Mouse (Mus musculus): ENCODE data around the gene Pde4c. TPM values are rescaled to one million over a fixed set of nuclear protein-coding genes. Genes with fewer than 3 reads are reported as not detected.

The Pde4c gene
- polyA plus RNA-seq, 1 experiment from 2014 or later: 0.25 TPM

DNA sequence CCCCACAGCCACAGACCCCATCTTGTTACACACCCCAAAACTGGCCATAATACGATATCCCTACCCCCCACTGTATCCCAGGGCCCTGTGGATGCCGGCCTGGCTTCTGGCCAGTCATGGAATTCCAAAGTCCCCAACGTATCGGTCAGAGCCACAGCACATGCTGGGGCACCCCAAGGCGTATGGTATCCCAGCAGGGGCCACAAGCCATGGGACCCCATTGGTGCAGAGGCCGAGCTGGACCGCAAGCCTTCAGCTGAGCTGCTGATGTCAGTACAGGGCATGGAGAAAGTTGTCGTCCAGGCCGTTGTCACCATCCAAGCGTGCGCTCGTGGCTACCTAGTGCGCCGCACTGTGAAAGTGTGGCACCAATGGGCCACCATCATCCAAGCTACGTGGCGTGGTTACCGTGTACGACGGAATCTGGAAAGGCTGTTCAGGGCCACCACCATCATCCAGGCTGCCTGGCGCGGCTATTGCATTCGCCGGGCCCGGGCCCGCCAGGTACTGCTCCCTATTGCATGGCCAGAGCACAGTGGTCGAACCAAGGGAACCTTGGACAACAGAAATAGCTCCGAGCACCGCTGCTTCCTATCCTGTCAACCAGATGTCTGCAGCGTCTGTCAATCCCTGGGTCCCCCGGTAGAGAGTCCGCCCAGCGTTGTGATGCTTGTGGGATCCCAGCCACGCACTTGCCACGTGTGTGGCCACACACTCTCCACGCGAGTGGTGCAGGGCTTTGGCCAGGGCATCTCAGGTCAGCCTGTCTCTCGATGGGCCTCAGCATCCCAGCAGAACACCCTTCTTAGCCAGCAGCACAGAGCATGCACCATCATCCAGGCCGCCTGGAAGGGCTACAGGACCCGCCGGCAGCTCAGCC lies 6.8 kb upstream of the Pde4c start:
- Histone ChIP-seq H3K9me3 (replicated peaks) (no peaks in the 10 kb centered on the region), H3K4me1 (peaks cover 11% of the 10 kb centered on the region), H3K36me3 (no peaks in the 10 kb centered on the region), H3K4me3 (no peak overlapping the region), H3K27ac (no peak overlapping the region), H3K27me3 (ENCODE audit: low read depth, poor library complexity, severe bottlenecking) (peaks cover 5% of the 10 kb centered on the region; the same call in 1 of the 2 replicates)
- WGBS: 86% methylated on average over 40 of the region's 40 CpGs
- DNase-seq (ENCODE audit: low spot score): no peak

DNA sequence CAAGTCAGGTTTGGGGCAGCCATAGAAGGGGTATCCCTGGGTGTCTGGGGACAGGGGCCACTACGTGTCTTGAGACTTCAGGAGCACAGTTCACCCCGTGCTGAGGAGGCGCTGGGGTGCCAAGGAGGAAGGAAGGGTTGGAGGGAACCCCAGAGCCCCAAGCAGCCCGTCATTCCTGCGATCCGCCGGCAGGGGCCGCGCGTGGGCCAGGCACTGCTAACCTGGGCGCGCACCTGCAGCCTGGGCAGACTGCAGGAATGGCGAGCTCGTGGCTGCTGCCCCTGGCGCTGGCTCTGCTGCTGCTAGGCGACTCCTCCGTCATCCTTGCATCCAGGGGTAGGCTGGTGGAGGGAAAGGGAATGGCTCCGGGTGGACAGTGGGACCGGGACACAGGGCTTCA lies 5.2 kb upstream of the Pde4c start, which contains the start of gene Gm3336:
Gene Gm3336 (plus strand): TSS at position 247 of the 400 bp plus-strand sequence.
- Histone ChIP-seq H3K36me3 (no peaks in the 10 kb centered on the region), H3K27me3 (ENCODE audit: low read depth, poor library complexity, severe bottlenecking) (peaks cover 5% of the 10 kb centered on the region; the same call in 1 of the 2 replicates), H3K4me3 (no peak within 1 kb of the TSS), H3K9me3 (replicated peaks) (no peaks in the 10 kb centered on the region), H3K4me1 (peaks cover 11% of the 10 kb centered on the region), H3K27ac (no peak within 1 kb of the TSS)
- WGBS: 5% methylated on average over 19 of the region's 19 CpGs
- DNase-seq (ENCODE audit: low spot score): peak; percentile 73

GRCm38 (mm10) chr8:70719796-70720270 lies 3.7 kb upstream of the Pde4c start:
- no peak for DNase-seq (ENCODE audit: low spot score)
- Histone ChIP-seq H3K27me3 (ENCODE audit: low read depth, poor library complexity, severe bottlenecking) (peaks cover 5% of the 10 kb centered on the region; the same call in 1 of the 2 replicates), H3K4me1 (peaks cover 13% of the 10 kb centered on the region), H3K9me3 (replicated peaks) (no peaks in the 10 kb centered on the region), H3K4me3 (no peak overlapping the region), H3K36me3 (no peaks in the 10 kb centered on the region), H3K27ac (no peak overlapping the region)
- WGBS: 67% methylated on average over 9 of the region's 9 CpGs

DNA sequence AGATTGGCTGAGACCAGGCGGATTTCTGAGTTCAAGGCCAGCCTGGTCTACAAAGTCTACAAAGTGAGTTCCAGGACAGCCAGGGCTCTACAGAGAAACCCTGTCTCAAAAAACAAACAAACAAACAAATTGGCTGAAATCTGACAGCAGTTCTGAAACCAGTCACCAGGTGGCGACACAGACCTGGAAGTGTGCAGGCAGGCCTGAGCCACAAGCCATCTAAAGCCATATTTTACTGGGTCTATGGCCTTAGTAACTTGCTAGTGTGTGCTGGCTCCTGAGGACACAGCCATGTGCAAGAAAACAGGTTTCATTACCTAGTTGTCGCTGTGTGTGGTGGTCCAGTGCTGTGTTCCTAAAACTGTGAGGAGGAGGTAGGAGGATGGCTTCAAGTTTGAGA lies 2.8 kb upstream of the Pde4c start:
- 5% methylated on average over 3 of the region's 3 CpGs for WGBS
- DNase-seq (ENCODE audit: low spot score): peak; percentile 89
- peaks cover 6% of the 10 kb centered on the region; the same call in 1 of the 2 replicates for H3K27me3 ChIP-seq (ENCODE audit: low read depth, poor library complexity, severe bottlenecking)

GRCm38 (mm10) chr8:70721601-70722000 lies 1.9 kb upstream of the Pde4c start:
- peaks cover 14% of the 10 kb centered on the region for H3K27me3 ChIP-seq (ENCODE audit: low read depth, poor library complexity, severe bottlenecking)
- H3K36me3 ChIP-seq: no peaks in the 10 kb centered on the region
- peaks cover 13% of the 10 kb centered on the region for H3K4me1 ChIP-seq
- H3K27ac ChIP-seq: no peak overlapping the region
- no peak for DNase-seq (ENCODE audit: low spot score)
- no peaks in the 10 kb centered on the region for H3K9me3 ChIP-seq (replicated peaks)
- no peak overlapping the region for H3K4me3 ChIP-seq
- WGBS: 83% methylated on average over 8 of the region's 8 CpGs

More for the DNA sequence above, 2.8 kb upstream of the Pde4c start:
- H3K36me3 ChIP-seq: no peaks in the 10 kb centered on the region
- no peak overlapping the region for H3K4me3 ChIP-seq
- H3K9me3 ChIP-seq (replicated peaks): no peaks in the 10 kb centered on the region
- H3K4me1 ChIP-seq: peaks cover 13% of the 10 kb centered on the region
- H3K27ac ChIP-seq: no peak overlapping the region

GRCm38 (mm10) chr8:70724216-70724615 lies 696 bp downstream of the Pde4c start:
- Histone ChIP-seq H3K27me3 (ENCODE audit: low read depth, poor library complexity, severe bottlenecking) (peaks cover 33% of the 10 kb centered on the region), H3K27ac (no peak overlapping the region), H3K4me1 (0 out of 2 replicates have a peak, but pooled peaks cover 9% of the 10 kb centered on the region), H3K36me3 (no peaks in the 10 kb centered on the region), H3K9me3 (replicated peaks) (no peaks in the 10 kb centered on the region), H3K4me3 (no peak overlapping the region)
- no peak for DNase-seq (ENCODE audit: low spot score)
- WGBS: 77% methylated on average over 12 of the region's 12 CpGs

DNA sequence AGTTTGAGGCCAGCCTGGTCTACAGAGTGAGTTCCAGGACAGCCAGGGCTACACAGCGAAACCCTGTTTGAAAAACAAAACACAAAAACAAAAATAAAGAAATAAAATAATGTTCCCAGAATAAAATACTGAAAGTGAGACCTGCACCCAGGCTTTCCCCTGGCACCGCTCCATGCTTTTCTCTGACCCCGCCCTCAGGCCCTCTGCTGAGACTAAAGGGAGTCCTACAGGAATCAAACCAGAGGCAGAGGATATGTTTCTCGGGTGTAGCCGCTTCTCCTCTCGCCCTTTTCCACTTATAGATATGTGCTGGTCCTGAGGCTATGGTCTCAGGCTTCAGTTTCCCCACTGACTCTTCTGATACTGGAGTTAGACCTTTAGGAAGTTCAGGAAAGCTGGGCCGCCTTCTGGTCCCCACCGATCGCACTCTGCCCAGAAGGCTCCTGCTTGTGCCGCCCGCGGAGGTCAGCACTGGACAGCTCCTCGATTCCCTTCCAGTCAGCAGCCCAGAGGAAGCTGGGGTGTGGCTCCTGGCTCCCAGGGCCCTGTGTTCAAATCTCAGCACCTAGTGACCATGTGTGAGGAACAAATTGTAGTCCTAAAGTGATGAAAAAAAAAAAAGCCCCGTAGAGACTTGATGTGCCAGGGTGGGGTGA lies 2.4 kb downstream of the Pde4c start:
- no peak overlapping the region for H3K27ac ChIP-seq
- peak; percentile 76 for DNase-seq (ENCODE audit: low spot score)
- H3K27me3 ChIP-seq (ENCODE audit: low read depth, poor library complexity, severe bottlenecking): peaks cover 50% of the 10 kb centered on the region
- H3K4me3 ChIP-seq: no peak overlapping the region
- no peaks in the 10 kb centered on the region for H3K9me3 ChIP-seq (replicated peaks)
- no peaks in the 10 kb centered on the region for H3K36me3 ChIP-seq
- 26% methylated on average over 14 of the region's 14 CpGs for WGBS
- H3K4me1 ChIP-seq: peaks cover 18% of the 10 kb centered on the region

- H3K27me3 ChIP-seq (ENCODE audit: low read depth, poor library complexity, severe bottlenecking): peaks cover 59% of the 10 kb centered on the region
- H3K4me3 ChIP-seq: no peak overlapping the region
- H3K36me3 ChIP-seq: no peaks in the 10 kb centered on the region
- DNase-seq (ENCODE audit: low spot score): no peak
- no peaks in the 10 kb centered on the region for H3K9me3 ChIP-seq (replicated peaks)
- no peak overlapping the region for H3K27ac ChIP-seq
- peaks cover 16% of the 10 kb centered on the region for H3K4me1 ChIP-seq
- WGBS: 55% methylated on average over 11 of the region's 11 CpGs
Measured at GRCm38 (mm10) chr8:70726721-70727120, 3.2 kb downstream of the Pde4c start.

DNA sequence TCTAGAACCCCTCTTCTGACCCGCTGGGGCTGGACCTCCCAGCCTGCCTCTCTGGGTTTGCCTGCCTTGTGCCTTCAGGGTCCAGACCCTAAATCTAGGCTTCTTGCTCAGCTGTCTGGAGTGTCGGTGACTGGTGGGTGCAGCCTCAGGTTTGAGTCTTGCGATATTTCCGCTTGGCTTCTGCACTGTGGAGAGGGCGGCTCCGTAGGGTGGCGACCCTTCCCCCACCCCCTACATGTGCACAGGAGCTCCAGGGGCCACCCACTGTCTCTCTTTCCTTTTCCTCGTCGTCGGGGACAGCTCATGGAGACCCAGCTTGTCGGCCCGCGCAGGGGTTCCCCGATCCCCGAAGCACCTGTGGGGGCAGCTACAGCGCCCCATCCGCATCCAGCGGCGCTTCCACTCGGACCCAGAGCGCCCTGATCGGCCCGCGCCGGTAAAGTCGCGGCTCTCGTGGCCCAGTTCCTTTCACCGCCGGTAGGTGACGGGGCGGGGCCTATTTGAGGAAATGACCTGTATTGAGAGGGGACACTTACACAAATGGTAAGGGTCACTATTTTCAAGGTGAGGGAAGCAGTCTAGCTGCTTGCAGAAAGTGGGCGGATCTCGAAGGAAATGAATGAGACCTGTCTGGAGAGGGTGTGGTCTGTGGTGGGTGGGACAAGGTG lies 6.4 kb downstream of the Pde4c start:
- DNase-seq (ENCODE audit: low spot score): no peak
- H3K27ac ChIP-seq: no peak overlapping the region
- no peaks in the 10 kb centered on the region for H3K36me3 ChIP-seq
- peak overlapping the region; percentile 45 for H3K4me3 ChIP-seq
- peaks cover 75% of the 10 kb centered on the region for H3K27me3 ChIP-seq (ENCODE audit: low read depth, poor library complexity, severe bottlenecking)
- no peaks in the 10 kb centered on the region for H3K9me3 ChIP-seq (replicated peaks)
- peaks cover 8% of the 10 kb centered on the region for H3K4me1 ChIP-seq
- 4% methylated on average over 34 of the region's 34 CpGs for WGBS

DNA sequence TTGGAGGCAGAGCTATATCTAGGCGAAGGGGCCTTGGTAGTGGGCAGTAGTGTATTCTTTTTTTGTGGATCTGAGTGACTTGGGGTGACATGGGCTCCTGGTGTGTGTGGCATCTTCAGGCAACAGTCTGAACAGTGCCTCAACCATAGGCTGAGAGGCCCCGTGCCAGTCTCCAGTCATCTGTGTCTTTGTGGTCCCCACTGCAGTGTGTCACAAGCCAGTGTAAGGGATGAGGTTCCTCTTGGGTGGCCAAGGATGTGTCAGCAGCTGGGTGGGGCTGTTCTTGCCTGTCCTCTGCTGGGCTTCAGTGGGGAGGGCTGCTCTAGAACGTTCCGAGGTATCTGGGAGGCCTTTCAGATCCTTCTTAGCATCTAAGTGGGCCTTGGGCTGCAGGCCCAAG lies 7.4 kb downstream of the Pde4c start:
- WGBS: 91% methylated on average over 4 of the region's 4 CpGs
- Histone ChIP-seq H3K27ac (no peak overlapping the region), H3K9me3 (replicated peaks) (no peaks in the 10 kb centered on the region), H3K4me1 (peaks cover 8% of the 10 kb centered on the region), H3K36me3 (no peaks in the 10 kb centered on the region), H3K4me3 (no peak overlapping the region), H3K27me3 (ENCODE audit: low read depth, poor library complexity, severe bottlenecking) (peaks cover 72% of the 10 kb centered on the region)
- DNase-seq (ENCODE audit: low spot score): no peak

- peaks cover 51% of the 10 kb centered on the region for H3K27me3 ChIP-seq (ENCODE audit: low read depth, poor library complexity, severe bottlenecking)
Measured at GRCm38 (mm10) chr8:70737705-70738104, 14.2 kb downstream of the Pde4c start.

DNA sequence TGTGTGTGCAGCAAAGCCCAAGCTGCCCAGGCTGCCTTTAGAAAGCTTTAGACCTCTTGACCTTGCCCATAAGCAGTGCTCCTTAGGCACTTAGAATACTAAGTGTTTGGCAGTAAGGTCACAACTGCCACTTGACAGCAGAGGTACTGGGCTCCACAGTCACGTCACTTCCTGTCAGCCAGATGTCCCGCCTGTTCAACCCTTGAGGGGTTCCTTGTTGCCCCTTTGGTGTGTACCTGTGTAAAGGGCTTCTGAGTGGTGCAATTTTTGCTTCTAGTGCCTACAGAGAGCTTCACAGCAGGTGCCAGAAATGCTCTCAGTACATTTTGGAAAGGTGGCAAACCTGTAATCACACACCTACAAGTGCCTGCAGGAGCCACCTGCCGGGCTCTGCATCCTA lies 14.7 kb downstream of the Pde4c start:
- WGBS: 61% methylated on average over 3 of the region's 3 CpGs
- Histone ChIP-seq H3K27me3 (ENCODE audit: low read depth, poor library complexity, severe bottlenecking) (peaks cover 51% of the 10 kb centered on the region), H3K36me3 (no peaks in the 10 kb centered on the region), H3K9me3 (replicated peaks) (no peaks in the 10 kb centered on the region), H3K27ac (no peak overlapping the region), H3K4me1 (peaks cover 16% of the 10 kb centered on the region), H3K4me3 (no peak overlapping the region)
- no peak for DNase-seq (ENCODE audit: low spot score)

More at GRCm38 (mm10) chr8:70737705-70738104, 14.2 kb downstream of the Pde4c start:
- Histone ChIP-seq H3K36me3 (no peaks in the 10 kb centered on the region), H3K9me3 (replicated peaks) (no peaks in the 10 kb centered on the region), H3K4me1 (peaks cover 10% of the 10 kb centered on the region), H3K27ac (no peak overlapping the region), H3K4me3 (no peak overlapping the region)
- WGBS: 67% methylated on average over 5 of the region's 5 CpGs
- DNase-seq (ENCODE audit: low spot score): no peak

Data from limb, embryonic 10.5 days (tissue).